Mouse (Mus musculus): ENCODE results near the gene Selenot.

Gene Selenot

GRCm38 (mm10) chr3:58636406-58637295, 60.2 kb downstream of the Selenot start, which contains the start of gene Erich6:
TSS of gene Erich6 (minus strand) at chr3:58637207.
- DNase-seq, result peak; percentile 82

Measured in embryo, embryonic 11 days (tissue).